Mouse (Mus musculus): ENCODE data around the gene Cdk14.
A peak's percentile ranks its signal among the peaks of the same experiment; 100 is the strongest.

Gene Cdk14

DNA sequence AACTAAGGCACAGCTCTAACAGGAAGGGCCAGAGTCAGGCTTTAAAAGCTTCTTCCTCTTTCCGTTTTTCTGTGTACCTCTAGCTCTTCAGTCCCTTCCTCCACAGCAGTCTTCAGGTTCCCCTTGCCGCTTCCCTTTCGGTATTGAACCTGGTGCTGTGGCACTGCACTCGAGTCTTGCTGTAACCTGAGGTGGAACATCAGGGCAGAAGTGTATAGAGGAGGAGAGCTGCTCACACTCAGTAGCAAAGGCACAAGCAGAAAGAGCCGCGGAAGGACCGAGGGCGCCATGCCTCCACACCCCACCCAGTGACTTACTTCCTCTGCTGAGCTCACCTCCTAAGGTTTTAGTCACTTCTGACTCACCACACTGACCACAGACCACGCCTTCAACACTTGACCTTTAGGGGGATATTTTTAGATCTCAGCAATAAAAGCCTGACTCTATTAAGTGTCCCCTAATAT, at the start of gene Cdk14:
TSS of gene Cdk14 (minus strand) at position 321 of the 464 bp plus-strand sequence.
- DNase-seq: no peak

DNA sequence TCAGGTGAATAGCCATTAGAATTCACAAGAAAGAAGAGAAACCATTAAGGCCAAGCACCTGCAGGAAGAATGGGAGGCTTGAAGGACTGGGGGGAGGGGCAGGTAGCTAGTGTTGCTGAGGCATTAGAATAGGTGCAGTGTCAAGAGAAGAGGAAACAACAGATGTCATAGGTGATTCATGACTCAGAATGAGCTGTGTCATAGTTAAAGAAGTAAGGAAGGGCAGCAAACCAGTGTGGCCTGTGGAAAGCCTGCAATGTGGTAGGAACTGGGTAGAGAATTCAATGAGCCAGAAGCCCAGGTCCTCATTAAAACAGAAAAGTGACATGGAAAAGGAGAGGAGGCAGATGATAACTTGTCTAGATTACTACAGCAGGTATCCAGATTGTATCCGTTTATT, 45.1 kb upstream of the Cdk14 start:
- no peak for DNase-seq

DNA sequence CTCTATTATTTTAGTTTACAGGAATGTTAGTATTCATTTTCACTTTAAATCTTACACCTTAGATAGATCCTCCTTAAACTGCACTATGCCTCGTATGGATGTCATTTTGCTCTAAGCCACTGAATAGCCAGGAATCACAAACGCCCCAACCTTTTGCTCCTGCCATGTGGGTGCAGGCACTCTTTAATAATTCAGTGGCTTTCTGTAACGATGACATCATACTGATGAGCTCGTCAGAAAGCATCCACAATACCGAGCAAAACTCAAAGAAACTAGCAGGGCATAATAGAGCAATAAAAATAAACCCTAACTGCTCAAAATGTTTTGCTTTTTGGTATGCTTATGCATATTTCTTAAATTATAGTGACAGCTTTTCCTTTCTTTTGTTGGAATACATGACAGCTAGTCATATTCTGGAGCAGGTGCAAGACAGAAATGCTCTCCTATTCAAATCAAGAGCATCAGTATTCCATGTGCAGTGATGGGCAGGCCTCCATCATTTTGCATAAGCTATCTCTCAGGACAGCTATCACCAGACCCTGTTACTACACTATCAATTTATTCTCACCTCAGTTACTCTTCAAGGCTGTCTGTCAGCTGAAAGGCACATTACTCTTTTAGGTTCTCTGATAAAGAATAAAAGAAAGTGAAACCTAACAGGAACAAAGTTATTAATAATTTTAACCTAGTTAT, 11.8 kb upstream of the Cdk14 start:
- DNase-seq: no peak

DNA sequence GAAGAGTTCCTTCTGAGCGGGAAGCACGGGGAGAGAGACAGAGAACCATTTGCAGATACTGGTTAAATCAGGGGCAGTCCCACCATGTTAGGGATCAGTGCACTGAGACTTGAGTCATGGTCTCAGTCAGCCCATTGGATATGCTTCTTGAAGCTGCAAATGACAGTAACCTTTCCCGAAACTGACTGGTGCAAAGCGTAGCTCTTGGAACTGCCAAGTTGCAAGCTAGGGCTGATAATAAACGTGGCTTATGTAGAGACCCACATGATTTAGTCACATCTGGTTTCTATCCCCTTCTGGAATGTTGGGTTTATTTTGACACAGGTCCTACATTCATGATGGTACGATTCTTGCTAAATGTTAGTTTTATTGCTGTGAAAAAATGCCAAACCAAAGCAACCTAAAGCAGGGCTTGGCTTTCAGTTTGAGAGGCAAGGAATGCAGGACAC, 3.6 kb upstream of the Cdk14 start:
- DNase-seq: no peak

DNA sequence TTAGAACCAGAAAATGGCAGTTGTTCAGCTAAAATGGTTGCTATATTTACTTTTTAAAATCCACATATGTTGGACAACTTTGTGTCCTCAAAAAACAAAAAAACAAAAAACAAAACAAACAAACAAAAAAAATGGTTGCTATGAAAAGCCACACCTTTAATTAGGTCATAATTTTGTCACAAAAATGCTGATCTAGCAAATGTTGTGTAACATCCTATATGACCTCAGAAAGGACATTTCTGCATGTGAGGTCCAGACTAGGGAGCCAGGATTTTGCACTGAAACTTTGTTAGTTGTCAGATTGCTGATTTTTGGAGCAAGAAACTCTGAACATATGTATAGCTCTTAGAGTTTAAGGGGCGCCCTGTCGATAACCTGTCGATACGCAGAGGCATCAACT, 3.0 kb upstream of the Cdk14 start:
- no peak for DNase-seq

DNA sequence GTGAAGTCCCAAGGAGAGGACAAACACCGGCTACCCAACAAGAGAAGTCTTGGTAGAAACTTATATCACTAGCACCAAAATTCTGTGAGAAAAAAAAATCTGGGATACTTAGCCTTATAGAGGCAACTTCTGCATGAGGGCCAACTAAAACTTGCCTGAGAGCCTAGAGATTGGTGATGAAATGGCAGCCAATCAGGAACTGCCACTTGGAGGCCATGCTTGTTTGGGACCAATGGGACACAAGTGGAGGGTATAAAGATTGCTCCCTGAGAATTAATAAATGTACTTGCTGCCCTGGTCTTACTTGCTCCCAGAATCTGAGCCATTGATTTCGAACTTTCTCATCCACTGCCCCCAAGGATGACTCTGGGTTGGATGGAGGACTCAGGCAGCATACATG, 1.3 kb upstream of the Cdk14 start:
- DNase-seq: no peak

DNA sequence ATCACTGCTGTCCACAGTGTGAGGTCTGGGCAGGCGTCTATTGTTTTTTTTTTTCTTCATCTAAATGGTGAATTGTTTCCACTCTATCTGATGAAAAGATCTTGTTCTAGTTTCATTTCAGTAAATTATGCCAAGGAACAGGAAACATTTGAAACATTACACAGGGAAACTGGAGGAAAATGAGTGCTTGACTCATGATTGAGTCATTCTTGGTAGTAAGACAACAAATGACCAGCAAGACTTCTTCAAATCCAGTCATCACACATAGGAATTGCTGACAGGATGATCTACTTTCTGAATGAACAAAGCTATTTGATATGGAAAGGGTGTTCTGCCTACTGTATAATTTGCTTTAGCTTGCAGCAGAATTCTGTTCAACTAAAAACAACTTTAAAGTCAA, 859 bp downstream of the Cdk14 start:
- DNase-seq: no peak

DNA sequence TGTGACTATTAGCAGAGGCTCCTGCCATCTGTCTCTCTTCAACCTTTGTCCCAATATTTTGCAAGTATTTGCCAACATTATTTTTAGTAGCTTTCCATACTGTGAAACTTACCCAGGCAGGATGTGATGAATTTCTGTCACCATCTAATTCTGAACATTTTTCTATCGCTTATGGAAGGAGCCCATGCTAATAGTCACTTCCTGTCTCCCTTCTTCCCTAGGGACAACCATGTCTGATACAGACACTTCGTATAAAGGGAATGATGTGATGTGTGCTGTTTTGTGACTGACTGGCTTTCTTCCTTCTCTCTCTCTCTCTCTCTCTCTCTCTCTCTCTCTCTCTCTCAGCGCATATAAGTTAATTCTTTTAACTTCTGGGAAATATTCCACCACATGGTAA, 5.3 kb downstream of the Cdk14 start:
- DNase-seq: no peak

DNA sequence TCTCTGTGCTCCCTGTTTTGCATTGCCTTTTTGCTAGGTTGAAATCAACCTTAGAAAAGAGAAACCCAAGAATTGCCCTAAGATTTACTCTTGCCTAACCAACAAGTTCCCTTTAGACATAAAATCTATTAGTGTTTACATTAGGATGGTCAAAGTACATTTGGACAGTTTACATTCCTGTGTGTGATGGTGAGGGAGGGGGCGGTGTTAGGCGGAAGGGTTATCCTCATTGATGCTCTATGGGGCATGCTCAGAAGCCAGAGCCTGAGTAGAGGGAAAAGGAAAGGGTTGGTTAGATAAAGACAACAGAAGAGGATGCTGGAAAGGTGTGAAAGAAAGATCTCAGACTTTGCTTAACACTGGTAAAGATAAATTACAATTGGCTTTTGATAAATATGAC, 8.2 kb downstream of the Cdk14 start:
- DNase-seq: no peak

DNA sequence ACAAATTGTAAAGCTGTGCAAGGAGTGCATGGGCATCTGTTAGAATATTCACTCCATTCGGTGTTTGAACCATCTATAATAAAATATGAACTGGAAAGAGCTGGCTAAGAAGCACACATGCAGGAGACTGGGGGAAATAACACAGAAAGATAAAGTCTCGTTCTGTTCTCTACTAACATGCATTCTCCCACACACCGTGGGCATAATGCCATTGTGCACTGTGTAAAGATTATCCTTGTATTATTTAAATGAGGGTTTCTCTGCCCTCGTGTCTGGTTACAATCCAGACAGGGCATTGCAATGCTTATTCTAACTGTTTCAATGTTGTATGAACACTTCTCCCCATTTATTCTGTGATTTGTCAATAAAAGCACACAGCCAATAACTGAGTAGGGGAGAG, 18.1 kb downstream of the Cdk14 start:
- no peak for DNase-seq

DNA sequence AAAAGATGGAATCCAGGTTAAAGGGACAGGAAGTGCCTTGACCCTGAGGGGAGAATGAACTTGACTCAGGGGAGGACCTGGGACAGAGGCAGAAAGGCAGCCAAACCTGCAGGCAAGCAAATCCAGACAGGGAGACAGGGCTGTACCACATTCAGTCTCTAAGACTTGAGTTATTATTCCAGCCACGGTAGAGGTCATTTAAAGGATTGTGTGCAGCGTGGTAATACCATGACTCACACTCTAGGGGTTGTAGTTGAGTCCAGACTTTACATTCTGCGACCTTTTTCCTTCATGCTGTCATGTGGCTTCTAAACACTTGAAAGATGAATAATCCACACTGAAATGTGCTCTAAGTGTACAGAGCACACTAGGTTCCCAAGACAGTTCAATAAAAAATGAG, 27.3 kb downstream of the Cdk14 start:
- DNase-seq: no peak

DNA sequence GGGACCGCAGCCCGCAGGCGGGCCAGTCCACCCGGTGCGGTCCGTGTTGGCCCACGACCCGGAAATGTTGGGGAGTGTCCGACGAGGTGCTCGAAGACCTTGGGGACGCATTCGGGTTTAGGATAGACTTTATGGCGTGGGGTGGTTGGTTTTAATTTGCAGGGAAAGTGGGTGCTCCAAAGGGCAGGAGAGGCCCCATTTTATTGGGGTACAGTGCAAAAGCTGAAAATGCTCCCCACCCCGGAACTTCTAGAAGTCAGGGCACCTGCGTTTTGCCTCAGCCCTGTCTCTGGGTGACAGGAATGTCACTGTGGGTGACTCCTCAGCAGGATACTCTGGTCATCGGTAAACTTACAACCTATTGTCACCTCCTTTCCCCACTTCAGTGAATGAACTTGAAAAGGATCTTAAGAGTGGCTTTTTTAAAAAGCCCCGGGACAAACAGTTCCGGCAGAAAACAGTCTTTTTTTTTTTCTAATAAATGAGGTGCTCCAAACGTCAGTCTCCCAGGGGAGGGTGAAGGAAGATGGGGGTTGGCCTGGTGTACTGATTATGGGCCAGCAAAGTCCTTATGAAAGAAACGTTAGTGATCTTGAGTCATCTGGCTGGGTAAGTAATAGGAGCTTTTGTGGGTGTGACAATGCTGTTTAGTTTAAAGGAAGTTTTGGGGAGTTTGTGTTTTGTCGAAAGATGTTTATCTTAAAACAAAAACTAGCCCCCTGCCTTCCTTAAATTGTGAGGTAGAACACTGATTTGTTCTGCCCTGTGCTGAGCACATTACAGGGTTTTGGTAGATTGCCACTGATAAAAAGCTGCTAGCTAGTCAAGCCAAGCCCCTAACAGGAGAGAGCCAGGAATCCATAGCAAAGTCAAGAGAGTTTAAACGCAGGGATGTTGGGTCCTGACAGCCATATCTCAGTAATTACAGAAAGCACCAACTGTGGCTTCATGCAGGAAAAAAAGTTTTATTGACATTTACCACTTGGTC, 39.1 kb downstream of the Cdk14 start:
- DNase-seq: no peak

DNA sequence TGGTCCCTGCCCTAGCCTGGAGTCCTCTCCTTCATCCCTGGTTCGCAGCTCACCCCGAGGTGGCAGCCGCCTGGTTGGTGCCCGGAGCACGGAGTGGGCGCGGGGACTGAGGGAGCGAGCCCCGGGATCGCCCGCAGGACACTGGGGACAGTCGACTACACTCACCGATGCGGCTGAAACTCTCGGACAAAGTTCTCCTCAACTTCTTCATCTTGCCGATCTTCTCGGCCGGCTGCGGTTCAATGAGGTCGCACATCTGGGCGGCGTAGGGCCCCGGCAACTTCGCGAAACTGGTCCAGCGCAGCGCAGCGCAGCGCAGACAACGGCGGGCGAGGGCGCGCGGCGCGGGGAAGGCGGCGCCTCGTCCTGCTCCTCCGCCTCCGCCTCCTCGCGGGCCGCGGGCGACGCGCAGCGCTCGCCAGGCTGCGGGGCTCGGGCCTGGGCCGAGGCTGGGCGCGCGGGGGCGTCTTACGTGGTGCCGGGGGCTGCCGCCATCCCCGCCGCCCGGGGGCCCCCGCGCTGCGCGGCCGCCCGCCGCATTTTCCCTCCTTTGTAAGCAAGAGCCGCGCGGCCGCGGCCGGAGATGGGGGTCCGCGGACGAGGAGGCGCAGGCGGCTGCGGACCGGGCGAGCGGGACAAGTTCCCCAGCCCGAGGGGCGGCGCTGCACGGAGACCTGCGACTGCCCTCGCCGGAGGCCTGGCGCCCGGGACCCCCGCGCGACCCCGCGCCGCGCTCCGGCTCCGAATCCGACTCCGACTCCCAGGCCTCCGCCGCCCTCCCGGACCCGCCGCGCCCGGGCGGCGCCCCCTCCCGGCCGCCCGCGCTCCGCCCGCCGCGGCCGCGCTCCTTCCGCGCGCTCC, 40.0 kb downstream of the Cdk14 start:
- peak; percentile 74 for DNase-seq

DNA sequence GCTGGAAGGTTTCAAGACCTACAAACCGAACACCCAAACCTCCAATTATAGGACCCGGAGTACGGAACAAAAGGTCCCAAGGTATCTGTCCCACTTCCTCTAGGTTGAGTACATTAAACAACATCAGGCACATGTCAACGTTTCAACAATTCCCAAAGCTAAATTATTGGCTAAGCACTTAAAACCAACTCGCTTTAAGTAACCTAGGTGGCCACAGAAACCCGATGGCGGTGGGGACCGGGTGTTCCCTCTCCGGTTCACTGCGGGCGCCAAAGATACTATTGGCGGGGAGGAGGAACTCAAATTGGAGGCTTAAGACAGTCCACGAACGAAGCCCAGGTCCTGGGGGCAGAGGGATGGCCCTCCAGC, 40.6 kb downstream of the Cdk14 start:
- no peak for DNase-seq

DNA sequence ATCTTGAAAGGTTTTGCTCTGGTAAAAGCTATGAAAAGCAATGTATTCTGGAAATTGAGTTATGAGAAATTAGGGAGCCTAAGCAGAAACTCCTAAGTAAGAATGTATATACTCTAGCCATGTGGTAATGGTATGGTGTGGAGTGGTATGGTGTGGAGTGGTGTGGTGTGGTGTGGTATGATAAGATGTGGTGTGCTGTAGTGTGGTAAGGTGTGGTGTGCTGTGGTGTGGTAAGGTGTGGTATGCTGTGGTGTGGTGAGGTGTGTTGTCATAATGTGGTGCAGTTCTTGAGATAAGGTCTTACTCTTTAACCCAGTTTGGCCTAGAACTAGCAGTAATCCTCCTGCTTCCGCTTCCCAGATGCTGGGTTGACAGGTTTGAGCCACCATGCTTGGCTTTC, 45.7 kb downstream of the Cdk14 start:
- DNase-seq: no peak

DNA sequence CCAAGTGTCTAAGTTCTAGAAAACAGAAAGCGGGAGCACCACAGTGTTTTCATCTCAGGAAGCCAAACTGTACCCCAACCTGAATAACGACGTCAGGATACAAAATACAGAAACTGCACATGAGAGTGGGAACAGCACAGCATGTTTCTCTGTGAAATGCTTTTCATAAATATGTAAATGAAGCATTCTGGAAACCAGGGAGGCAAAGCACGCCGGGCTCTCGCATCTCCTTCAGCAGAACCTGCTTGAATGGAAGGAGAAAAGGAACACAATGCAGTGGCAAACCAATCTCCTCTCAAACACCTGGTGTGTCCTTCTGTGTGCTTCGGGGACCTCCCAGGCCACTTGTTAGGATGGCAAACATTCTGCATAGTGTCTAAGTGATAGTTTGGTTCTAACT, 46.6 kb downstream of the Cdk14 start:
- DNase-seq: no peak

DNA sequence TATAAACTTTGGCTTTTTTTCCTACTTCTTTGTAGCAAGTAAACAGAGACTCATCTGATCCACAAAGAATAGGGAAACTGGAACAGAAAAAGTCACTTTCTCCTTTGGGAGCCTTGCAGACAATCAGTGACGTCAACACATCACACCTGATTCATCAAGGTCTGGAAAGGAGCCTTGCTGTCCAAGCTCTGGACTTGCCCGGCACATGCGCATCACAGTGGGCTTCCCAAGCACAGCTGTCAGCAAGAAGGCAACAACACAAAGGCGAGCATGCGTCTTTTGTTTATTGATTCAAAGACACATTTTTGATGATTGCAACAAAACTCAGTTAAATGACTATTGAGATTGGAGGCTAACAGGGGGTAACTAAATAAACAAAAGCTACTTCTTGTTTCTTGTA, 47.2 kb downstream of the Cdk14 start:
- DNase-seq: no peak

DNA sequence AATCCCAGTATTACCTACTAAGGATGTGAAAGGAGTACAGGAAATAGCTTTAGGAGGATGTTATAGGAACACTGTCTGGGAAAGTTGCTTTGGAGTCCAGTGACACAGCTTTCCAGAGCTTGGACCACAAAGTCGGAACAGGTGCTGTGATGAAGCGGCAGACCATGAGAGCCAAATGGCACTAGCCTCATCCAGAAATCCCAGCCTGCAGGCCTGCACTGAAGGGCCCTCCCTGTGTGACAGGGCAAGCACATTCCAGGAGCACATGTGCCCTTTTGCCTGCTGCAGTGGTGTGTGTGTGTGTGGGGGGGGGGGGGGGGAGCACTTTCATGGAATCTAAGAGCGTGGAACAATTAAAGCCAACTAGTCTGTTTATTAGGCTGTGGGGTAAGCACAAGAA, 47.8 kb downstream of the Cdk14 start:
- no peak for DNase-seq

DNA sequence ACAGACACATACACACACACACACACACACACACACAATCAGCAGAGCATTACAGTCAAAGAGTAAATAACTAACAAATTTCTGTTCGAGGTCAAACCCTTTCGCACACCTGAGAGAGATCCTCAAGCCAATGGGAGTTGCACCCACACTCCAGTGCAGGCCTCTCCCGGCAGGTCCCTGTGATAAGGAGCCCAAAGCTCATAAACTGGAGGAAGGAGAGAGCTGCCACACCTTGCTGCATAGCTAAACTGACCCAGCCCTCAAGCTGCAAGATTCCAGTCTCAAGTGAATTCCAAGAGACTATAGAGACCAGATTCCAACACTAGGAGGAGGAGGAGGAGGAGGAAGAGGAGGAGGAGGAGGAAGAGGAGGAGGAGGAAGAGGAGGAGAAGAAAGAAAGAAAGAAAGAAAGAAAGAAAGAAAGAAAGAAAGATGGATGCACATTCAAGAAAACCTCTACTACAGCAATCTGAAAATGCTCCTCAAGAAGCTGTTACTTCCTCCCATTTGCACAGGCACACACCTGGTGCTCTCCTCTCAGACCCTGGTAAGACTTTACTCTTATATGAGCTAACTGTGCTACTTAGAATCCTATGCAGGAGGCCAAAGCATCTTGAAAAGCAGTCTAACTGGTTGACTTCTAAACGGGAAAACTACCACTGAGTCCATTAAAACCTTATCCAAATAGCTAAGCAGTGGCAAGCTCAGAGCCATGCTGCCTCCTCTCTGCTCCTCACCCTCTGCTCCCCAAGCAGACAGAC, 49.6 kb downstream of the Cdk14 start:
- no peak for DNase-seq

DNA sequence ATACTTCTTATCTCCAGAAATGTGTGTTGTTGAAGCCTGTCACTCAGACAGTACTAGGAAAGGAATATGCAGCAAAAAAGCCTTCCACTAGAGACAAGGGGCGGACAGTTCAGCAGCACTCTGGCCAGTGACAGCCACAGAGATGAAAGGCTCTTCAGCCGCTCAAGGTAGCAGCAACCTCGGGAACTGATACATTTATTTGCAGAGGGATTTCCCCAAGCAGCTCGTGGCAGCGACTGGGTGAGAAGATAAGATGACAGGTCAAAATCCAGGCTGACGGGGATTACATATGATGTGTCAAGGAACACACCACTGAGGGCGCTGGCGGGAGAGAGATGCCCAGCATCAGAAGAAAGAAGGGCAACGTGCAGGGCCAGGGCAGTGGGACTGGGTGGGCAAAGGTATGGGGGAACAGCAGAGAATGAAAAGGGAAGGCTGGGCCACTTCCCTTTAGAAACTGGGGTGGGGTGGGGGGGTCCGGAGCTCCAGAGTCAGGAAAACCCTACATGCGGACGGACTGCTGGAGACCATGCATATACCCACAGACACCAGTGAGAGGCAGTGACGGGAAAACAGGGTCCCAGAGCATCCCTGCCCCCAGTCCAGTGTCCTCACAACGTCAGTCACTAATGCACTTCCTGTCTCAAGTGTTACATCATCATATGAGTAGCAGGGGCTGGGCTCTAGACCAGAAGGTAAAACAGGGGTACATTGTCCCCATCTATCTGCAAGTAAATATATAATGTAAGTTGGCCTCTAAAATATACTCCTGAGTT, 51.5 kb downstream of the Cdk14 start:
- no peak for DNase-seq

DNA sequence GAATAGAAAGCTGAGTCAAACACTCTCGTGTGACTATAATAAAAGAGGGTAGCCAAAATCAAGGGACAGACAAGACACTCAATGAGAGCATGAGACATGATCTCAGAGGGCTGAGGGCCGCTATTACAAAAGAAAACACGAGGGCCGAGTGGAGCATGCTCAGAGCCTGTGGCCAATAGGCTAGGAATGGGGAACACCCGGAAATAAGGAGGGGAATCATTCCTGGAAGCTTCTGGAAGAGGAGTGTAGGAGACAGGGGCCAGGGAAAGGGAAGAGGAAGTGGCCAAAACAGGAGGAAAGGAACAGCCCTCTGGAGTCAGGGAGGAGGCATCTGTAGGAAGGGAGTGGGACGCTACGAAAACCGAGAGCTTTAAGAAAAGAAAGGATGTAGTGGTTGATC, 52.6 kb downstream of the Cdk14 start:
- no peak for DNase-seq
